Mouse (Mus musculus) lung, adult 2 months (tissue): Measurements from ENCODE around the gene Vegfb. TPM values are rescaled to one million over a fixed set of nuclear protein-coding genes. Genes with fewer than 3 reads are reported as not detected.

Experiments
- DNase-seq: peaks from one replicate; pipeline ENCODE4 v3.0.0; 2022
- H3K4me1 ChIP-seq: fragments of 200-500 bp; 2 replicates; pipeline ENCODE4 v1.6.1; 2011; ENCODE audit warnings: low read length; ENCODE audit not compliant: control insufficient read depth, insufficient read depth
- H3K4me3 ChIP-seq: fragments of 200-500 bp; replicated peaks from 2 replicates; pipeline ENCODE3; 2011; ENCODE audit warnings: low read depth, mild to moderate bottlenecking, control low read depth, low read length; ENCODE audit errors: extremely low read depth
- CTCF ChIP-seq: fragments of 200-500 bp; IDR thresholded peaks from 2 replicates; pipeline ENCODE4 v1.5.1; 2011; ENCODE audit warnings: mild to moderate bottlenecking, low read length, control low read depth; ENCODE audit not compliant: insufficient read depth
- POLR2A ChIP-seq: fragments of 200-500 bp; IDR thresholded peaks from 2 replicates; pipeline ENCODE4 v1.6.1; 2011; ENCODE audit warnings: low read depth, mild to moderate bottlenecking, control low read depth, low read length, borderline replicate concordance; ENCODE audit errors: extremely low read depth
- WGBS: fragments of 180-500 bp; shearing (Covaris S2); methylation state at CpG from one replicate; pipeline ENCODE4 v1.1.7; 2018; 5-methylcytosine and 5-hydroxymethylcytosine counted together
- polyA plus RNA-seq: library from polyadenylated mRNA; depleted of rRNA; stranded (reverse); fragments of >200 nt; gene quantifications from 2 replicates; pipeline ENCODE4 v1.2.3, GENCODE M21; 2012

The Vegfb gene
- polyA plus RNA-seq, 1 experiment = 30.1 TPM

DNA sequence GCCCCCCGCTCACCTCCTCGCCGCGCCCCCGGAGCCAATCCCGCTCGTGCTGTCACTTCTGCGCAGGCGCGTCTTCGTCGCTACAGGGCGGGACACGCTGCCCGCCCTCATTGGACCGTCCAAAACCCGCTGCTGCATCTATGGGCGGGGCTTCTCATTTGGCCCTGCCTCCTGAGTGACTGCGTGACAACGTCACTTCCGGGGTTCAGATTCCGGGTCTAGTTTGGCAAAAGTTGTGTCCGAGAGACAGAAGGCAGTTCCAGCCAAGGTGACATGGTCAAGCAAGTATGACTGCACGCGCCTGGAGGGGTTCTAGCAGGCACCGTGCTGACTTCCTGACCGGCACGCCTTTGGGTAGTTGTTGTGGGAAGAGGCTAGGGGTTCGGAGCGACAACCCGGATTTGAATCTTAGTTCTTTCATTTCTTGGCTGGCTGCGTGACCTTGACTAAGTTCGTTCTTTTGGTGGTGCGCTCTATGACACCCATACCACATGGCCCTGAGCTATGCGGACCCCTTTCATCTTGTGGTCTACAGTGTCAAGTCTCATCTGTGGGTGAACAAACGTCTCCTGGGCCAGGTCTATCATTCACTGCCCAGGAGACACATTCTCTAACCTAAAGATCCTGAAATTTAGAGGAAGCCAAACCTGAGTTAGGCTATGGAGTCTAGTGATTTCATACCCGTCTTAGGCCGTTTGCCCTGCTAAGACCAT lies 6.9 kb downstream of the Vegfb start, which contains the start of gene Fkbp2:
TSS of gene Fkbp2 (minus strand) at position 121 of the 713 bp plus-strand sequence.
- WGBS = 1% methylated on average over 38 of the region's 38 CpGs
- Histone ChIP-seq H3K4me3 (peak within 1 kb of the TSS; percentile 83), H3K4me1 (peaks cover 14% of the 10 kb centered on the region)
- peak; percentile 99 for DNase-seq
- no peak for TF ChIP-seq CTCF
- TF ChIP-seq POLR2A = peak; percentile 98

DNA sequence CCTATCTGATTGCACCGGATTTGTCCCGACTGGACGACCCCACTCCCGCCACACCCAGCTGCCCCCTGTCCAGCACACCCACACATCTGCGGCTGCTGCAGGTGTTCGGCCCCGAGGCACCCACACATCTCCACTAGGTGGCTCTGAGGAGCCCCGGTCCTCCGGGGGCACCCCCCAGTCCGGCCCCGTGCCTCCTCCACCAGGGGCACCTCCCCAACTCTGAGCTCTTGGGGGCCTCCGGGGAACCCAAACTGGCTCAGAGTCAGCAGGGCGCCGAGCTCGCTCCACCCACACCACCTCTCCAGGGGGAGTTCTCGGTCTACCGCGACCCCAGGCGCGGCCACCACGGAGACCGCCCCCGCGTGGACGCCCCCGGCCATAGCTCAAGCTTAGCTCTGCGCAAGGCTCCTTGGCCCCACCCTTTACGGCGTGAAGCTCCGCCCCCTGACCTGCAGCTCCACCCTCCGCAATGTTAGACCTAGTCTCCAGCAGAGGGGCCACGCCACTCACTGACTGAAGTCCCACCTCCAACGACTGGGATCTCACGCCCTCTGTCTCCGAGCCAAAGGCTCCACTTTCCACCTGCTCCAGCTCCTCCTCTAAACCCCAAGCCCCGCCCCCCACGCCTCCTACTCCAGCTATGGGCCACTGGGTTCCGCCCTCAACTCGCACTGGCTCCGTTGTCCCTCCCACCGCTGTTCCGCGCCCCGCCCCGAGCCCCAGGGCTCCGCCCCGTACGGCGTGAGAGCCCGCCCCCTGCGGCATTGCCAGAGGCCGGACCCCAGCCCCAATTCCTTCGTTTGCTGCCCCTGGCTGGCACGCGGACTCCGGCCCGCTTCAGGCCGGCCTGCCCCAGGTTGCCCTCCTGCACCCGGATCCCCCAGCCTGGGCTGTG lies 7.7 kb downstream of the Vegfb start:
- under 1% methylated on average over 58 of the region's 59 CpGs for WGBS
- peak; percentile 99 for DNase-seq
- Histone ChIP-seq H3K4me3 (peak overlapping the region; percentile 80), H3K4me1 (peaks cover 15% of the 10 kb centered on the region)
- TF ChIP-seq CTCF (peak; percentile 31; the same call in 1 of the 2 replicates), POLR2A (peak; percentile 57; the same call in 1 of the 2 replicates)

- 13% methylated on average over 11 of the region's 11 CpGs for WGBS
- H3K4me1 ChIP-seq = peaks cover 15% of the 10 kb centered on the region
- DNase-seq = no peak
- H3K4me3 ChIP-seq = peak overlapping the region; percentile 80
- no peak for TF ChIP-seq POLR2A
- TF ChIP-seq CTCF = no peak
Measured at GRCm38 (mm10) chr19:6979001-6979479, 8.4 kb downstream of the Vegfb start.

GRCm38 (mm10) chr19:6978639-6978974 lies 8.8 kb downstream of the Vegfb start:
- H3K4me3 ChIP-seq = no peak overlapping the region
- TF ChIP-seq CTCF (no peak), POLR2A (no peak)
- H3K4me1 ChIP-seq = peaks cover 15% of the 10 kb centered on the region
- WGBS = 54% methylated on average over 3 of the region's 3 CpGs
- no peak for DNase-seq

GRCm38 (mm10) chr19:6977759-6978638 lies 9.5 kb downstream of the Vegfb start:
- Histone ChIP-seq H3K4me3 (no peak overlapping the region), H3K4me1 (peaks cover 15% of the 10 kb centered on the region)
- WGBS = 83% methylated on average over 13 of the region's 13 CpGs
- DNase-seq = no peak
- no peak for TF ChIP-seq CTCF
- TF ChIP-seq POLR2A = no peak

DNA sequence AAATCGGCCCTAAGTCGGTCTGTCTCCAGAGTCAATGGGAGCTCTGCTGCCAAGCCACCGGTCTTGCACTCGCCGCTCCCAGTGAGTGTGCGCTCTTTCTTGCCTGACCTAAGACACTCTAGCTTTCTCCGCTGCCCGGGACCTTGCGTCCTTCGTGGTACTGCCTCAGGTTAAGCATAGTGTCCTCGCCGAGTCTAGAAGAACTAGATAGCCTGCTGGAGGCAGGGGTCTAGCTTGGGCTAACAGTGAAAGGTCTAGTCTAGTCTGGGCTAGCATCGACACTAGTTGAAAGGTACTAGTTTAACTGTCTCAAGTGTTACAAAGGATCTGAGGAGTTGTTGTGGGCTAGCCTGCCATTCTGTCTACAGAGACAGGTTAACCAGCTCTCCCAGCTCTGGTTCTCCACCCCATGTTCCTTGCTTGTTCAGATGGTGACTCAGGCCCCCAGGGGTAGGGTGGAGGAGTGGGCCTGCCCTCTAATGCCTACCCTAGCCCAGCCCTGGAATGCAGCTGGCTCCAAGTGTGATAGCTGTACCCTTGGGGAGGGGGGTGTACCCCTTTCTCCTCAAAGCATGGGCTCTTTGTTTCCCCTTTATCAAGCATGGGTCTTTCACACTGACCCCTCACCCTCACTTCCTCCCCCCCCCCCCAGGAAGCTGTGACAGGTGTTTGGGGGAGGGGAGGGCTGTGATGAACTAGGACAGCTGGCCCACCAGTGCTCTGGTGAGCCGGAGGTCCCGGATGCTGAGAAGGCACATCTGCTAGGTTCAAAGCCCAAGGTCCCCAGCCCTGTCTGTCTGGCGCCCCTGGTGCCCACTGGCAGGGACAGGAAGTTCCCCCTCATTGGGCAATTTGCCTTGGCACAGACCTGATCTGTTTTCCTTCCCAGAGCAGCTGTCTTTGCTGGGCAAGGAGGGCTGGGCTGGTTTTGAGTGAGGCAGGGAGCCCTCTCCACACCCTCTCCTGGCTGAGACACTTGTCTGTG lies 11.6 kb downstream of the Vegfb start, which contains the start of gene Plcb3:
TSS of gene Plcb3 (minus strand) at position 934 of the 985 bp plus-strand sequence.
- TF ChIP-seq CTCF (0 out of 2 replicates have a peak, but pooled peaks have one; percentile 14), POLR2A (peak; percentile 15; the same call in 1 of the 2 replicates)
- under 1% methylated on average over 16 of the region's 16 CpGs for WGBS
- DNase-seq = peak; percentile 50

GRCm38 (mm10) chr19:6974211-6975205 lies 12.9 kb downstream of the Vegfb start, which contains the start of gene Ppp1r14b:
Gene Ppp1r14b (plus strand): TSS chr19:6974968.
- H3K4me3 ChIP-seq = peak within 1 kb of the TSS; percentile 99
- H3K4me1 ChIP-seq = peaks cover 22% of the 10 kb centered on the region
- WGBS = 1% methylated on average over 72 of the region's 84 CpGs
- TF ChIP-seq POLR2A (peak; percentile 33; the same call in 1 of the 2 replicates), CTCF (no peak)
- DNase-seq = peak; percentile 82

More for the DNA sequence above, 11.6 kb downstream of the Vegfb start, which contains the start of gene Plcb3:
- Histone ChIP-seq H3K4me3 (peak within 1 kb of the TSS; percentile 61), H3K4me1 (peaks cover 17% of the 10 kb centered on the region)

GRCm38 (mm10) chr19:6973581-6974190 lies 13.8 kb downstream of the Vegfb start:
- TF ChIP-seq CTCF (no peak), POLR2A (no peak)
- WGBS = 29% methylated on average over 12 of the region's 12 CpGs
- Histone ChIP-seq H3K4me1 (peaks cover 19% of the 10 kb centered on the region), H3K4me3 (no peak overlapping the region)
- no peak for DNase-seq
